Mouse (Mus musculus) embryonic fibroblast, embryonic 13.5 days (primary cell): ENCODE results near the gene Prg3.

Experiments
- CTCF ChIP-seq: IDR thresholded peaks from 2 replicates; pipeline ENCODE4 v1.5.1; 2011; ENCODE audit warnings: mild to moderate bottlenecking, control low read depth, low read length, moderate library complexity, borderline replicate concordance; ENCODE audit not compliant: insufficient read depth
- POLR2A ChIP-seq: IDR thresholded peaks from 2 replicates; pipeline ENCODE4 v1.6.1; 2011; ENCODE audit warnings: low read depth, mild to moderate bottlenecking, control low read depth, low read length, moderate library complexity

- TF ChIP-seq CTCF = no peak
- TF ChIP-seq POLR2A = no peak
Measured at GRCm38 (mm10) chr2:84955435-84955834, 32.6 kb upstream of the Prg3 start.
